Mouse (Mus musculus) spleen, adult 2 months (tissue): ENCODE results near the gene Irak1bp1. TPM values are rescaled to one million over a fixed set of nuclear protein-coding genes. Genes with fewer than 3 reads are reported as not detected.

Experiments used
- DNase-seq, 2 experiments: peaks; one replicate each; pipeline versions ENCODE4 v3.0.0 to v3.0.0-alpha.2; 2012 to 2021; ENCODE audit warnings: low spot score in 2 of 2, low read depth in 1 of 2
- H3K27ac ChIP-seq: fragments of 200-500 bp; 2 replicates; pipeline ENCODE4 v1.5.1; 2012; ENCODE audit warnings: low read length, inconsistent platforms; ENCODE audit not compliant: insufficient read depth
- H3K27me3 ChIP-seq: fragments of 200-500 bp; 2 replicates; pipeline ENCODE4 v1.6.1; 2012; ENCODE audit warnings: mild to moderate bottlenecking, moderate library complexity, low read length, inconsistent platforms; ENCODE audit not compliant: control insufficient read depth, insufficient read depth
- H3K36me3 ChIP-seq: fragments of 200-500 bp; 2 replicates; pipeline ENCODE4 v1.6.1; 2012; ENCODE audit warnings: mild to moderate bottlenecking, low read length, inconsistent platforms; ENCODE audit not compliant: control insufficient read depth, insufficient read depth
- H3K4me1 ChIP-seq: fragments of 200-500 bp; 2 replicates; pipeline ENCODE4 v1.6.1; 2011; ENCODE audit warnings: inconsistent platforms; ENCODE audit not compliant: control insufficient read depth, insufficient read depth, insufficient read length
- H3K4me3 ChIP-seq: fragments of 200-500 bp; 2 replicates; pipeline ENCODE4 v1.5.1; 2011; ENCODE audit warnings: mild to moderate bottlenecking, inconsistent platforms; ENCODE audit not compliant: insufficient read depth, insufficient read length; ENCODE audit errors: extremely low read depth
- CTCF ChIP-seq: fragments of 200-500 bp; IDR thresholded peaks from 2 replicates; pipeline ENCODE4 v1.5.1; 2011; ENCODE audit warnings: mild to moderate bottlenecking, inconsistent platforms; ENCODE audit not compliant: insufficient read depth, insufficient read length, insufficient replicate concordance; ENCODE audit errors: extremely low read depth
- POLR2A ChIP-seq: fragments of 200-500 bp; IDR thresholded peaks from 2 replicates; pipeline ENCODE4 v1.6.1; 2011; ENCODE audit warnings: low read depth, low read length, inconsistent platforms
- WGBS: fragments of 180-500 bp; shearing (Covaris S2); methylation state at CpG from one replicate; pipeline ENCODE4 v1.1.7; 2018; 5-methylcytosine and 5-hydroxymethylcytosine counted together
- polyA plus RNA-seq: library from polyadenylated mRNA; depleted of rRNA; stranded (reverse); fragments of >200 nt; gene quantifications from 2 replicates; pipeline ENCODE4 v1.2.3, GENCODE M21; 2012; rRNA removed

Gene Irak1bp1
- polyA plus RNA-seq = 1.8 and 2.3 TPM in 2 replicates

DNA sequence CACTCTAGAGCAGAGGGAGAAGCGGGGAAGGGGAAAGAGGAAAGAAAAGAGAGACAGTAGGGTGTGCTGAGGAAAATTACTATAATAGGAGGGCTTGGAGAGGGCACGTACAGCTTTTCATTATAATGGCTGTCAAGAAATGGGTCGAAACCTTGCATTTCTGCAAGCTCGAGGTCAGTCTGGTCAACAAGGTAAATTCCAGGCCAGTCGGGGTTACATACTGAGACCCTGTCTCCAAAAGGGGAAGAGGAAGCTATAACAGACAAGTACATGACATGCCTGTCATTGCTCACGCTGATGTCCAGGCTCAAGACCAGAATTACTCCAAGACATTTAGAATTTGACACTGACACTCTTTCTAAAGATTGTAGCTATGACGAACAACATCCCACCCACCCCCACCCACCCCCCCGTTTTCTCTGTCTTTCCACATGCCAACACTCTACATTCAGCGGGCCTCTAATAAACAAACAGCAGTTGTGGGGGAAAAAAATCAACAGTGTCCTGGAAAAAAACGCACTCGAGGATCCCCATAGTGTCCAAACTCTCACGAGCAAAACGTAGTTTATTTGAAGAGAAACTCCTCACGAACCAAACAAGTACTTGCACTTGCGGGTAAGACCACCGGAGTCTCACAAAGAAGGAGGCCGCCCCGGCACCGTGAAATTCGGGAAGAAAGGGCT lies at the start of gene Irak1bp1:
TSS of gene Irak1bp1 (plus strand) at position 534 of the 683 bp plus-strand sequence.
- TF ChIP-seq POLR2A (no peak), CTCF (no peak)
- whole genome bisulfite sequencing = 11% methylated on average over 20 of the region's 20 CpGs
- H3K4me3 ChIP-seq = peak within 1 kb of the TSS; percentile 66

GRCm38 (mm10) chr9:82788375-82788774 lies 41.0 kb upstream of the Irak1bp1 start:
- no peak overlapping the region for H3K27ac ChIP-seq
- no peaks in the 10 kb centered on the region for H3K27me3 ChIP-seq
- H3K36me3 ChIP-seq = no peaks in the 10 kb centered on the region
- DNase-seq = no peak
- WGBS = 84% methylated on average over 9 of the region's 9 CpGs
- no peak overlapping the region for H3K4me3 ChIP-seq
- H3K4me1 ChIP-seq = no peaks in the 10 kb centered on the region
- no peak for TF ChIP-seq CTCF
- TF ChIP-seq POLR2A = no peak

More for the DNA sequence above, at the start of gene Irak1bp1:
- H3K27ac ChIP-seq = 0 out of 2 replicates have a peak within 1 kb of the TSS, but pooled peaks have one; percentile 1
- no peaks in the 10 kb centered on the region; the same call in 1 of the 2 replicates for H3K4me1 ChIP-seq
- DNase-seq = no peak
- no peaks in the 10 kb centered on the region for H3K36me3 ChIP-seq
- no peaks in the 10 kb centered on the region for H3K27me3 ChIP-seq

DNA sequence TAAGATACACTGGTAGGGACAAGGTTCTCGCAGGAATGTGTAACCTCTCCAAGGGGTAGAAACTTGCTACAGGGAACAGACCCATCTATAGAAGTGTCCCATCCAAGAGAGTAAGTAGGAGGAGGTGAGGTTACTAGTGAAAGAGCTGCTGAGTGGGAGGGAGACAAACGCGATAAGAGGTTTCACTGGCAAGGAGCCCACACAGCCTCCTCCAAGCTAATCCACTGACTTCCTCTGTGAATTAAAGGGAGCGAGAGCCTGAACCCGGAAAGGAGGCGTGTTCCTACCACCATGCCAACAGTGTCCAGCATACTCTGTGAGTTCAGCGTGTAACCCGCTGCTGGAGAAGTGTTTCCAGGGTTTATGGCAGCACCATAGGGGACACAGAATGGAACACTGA lies 29.0 kb upstream of the Irak1bp1 start:
- TF ChIP-seq CTCF (no peak), POLR2A (no peak)
- no peaks in the 10 kb centered on the region for H3K36me3 ChIP-seq
- H3K4me3 ChIP-seq = no peak overlapping the region
- DNase-seq = no peak
- 79% methylated on average over 8 of the region's 8 CpGs for WGBS
- H3K27me3 ChIP-seq = no peaks in the 10 kb centered on the region
- H3K4me1 ChIP-seq = no peaks in the 10 kb centered on the region
- no peak overlapping the region for H3K27ac ChIP-seq

DNA sequence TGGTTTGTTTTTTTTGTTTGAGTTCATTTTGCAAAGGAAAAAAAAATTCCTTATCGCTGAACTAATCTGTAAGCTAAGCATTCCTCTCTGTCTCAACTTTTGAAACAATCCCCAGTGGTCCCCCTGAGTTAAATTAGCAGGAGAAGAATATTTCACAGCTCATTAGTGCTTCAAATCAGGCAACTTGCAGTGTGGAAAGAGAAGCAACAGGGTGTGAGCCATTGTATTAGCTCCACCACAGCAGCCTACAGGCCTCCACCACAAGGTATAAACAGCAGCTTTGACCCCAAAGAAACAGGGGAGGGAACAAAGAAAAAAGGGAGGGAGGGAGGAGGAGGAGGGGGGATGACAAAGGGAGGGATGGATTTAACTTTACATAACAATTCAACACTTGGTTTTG lies 22.2 kb upstream of the Irak1bp1 start:
- no peaks in the 10 kb centered on the region for H3K4me1 ChIP-seq
- no peaks in the 10 kb centered on the region for H3K27me3 ChIP-seq
- no peak overlapping the region for H3K27ac ChIP-seq
- no peak overlapping the region for H3K4me3 ChIP-seq
- no peak for DNase-seq
- 41% methylated on average over 1 of the region's 1 CpGs for WGBS
- TF ChIP-seq POLR2A (no peak), CTCF (no peak)
- H3K36me3 ChIP-seq = no peaks in the 10 kb centered on the region

DNA sequence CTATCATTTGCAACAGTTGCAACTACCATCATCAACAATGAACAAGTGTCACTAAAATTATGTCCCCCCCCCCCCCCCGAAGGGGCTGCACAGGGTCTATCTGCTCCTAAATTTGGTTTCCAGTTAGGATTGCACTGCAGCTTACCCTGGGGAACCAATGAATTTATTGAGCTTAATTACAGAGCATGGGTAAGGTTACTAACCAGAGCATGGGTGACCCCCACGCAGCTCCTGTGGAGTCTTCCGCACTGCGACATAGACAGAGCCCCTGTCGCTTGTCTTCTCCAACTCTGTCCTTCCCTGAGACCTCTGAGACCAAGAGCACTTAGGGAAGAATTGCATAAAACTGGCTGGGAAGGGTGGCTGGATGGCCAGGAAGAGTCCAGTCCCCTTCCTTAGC lies 21.7 kb upstream of the Irak1bp1 start:
- Histone ChIP-seq H3K36me3 (no peaks in the 10 kb centered on the region), H3K27me3 (no peaks in the 10 kb centered on the region), H3K27ac (no peak overlapping the region), H3K4me3 (no peak overlapping the region), H3K4me1 (no peaks in the 10 kb centered on the region)
- 87% methylated on average over 5 of the region's 5 CpGs for WGBS
- no peak for DNase-seq
- no peak for TF ChIP-seq POLR2A
- no peak for TF ChIP-seq CTCF

DNA sequence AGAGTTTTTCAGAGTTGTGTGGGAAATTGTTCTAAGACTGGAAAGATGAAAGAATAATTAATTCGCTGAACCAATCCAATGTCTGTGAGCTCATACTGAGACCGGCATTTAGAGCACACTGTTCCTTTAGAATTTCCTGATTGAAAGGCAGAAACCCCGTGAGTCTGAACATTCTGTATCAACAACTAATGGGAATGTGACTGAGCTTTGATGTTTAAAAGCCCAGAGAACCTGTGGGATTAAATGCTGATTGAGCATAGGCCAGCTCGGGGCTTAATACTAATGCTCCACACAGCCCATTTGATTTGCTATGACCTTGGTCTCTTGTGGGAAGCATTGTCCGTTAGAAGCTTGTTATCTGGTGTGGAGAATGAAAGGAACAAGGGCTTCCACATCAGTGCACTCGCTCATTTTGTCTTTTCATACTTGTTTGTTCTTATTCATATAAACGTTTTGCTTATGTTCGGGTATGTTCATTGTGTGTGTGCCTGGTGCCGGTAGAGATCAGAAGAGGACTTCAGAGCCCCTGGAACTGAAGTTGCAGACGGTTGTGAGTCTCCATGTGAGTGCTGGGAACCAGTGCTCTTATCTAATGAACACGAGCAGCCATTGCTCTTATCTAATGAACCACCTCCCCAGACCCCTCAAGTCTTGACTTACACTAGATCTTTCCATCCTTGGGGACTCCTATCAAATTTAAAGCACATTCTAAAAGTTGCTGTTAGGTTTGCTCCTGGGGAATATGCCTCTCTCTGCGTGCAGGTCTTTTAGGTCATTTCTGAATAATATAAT lies 17.0 kb upstream of the Irak1bp1 start:
- no peak overlapping the region for H3K27ac ChIP-seq
- H3K36me3 ChIP-seq = no peaks in the 10 kb centered on the region
- no peaks in the 10 kb centered on the region for H3K4me1 ChIP-seq
- no peak overlapping the region for H3K4me3 ChIP-seq
- no peak for DNase-seq
- TF ChIP-seq CTCF (no peak), POLR2A (no peak)
- no peaks in the 10 kb centered on the region; the same call in 1 of the 2 replicates for H3K27me3 ChIP-seq
- WGBS = 81% methylated on average over 12 of the region's 12 CpGs
